Mouse (Mus musculus): ENCODE measurements around the gene Tnfaip8l1. TPM values are rescaled to one million over a fixed set of nuclear protein-coding genes. Genes with fewer than 3 reads are reported as not detected.
A peak's percentile ranks its signal among the peaks of the same experiment; 100 is the strongest.

Gene Tnfaip8l1
- total RNA-seq (2021) = 8.2 and 8.6 TPM in 2 replicates
- long read RNA-seq, experiment 1, transcript Tnfaip8l1-201 (2 exons, 2,379 nt) = major isoform, 12 of 15 reads
- long read RNA-seq, experiment 1, partial matches to known transcripts = 1 of 15 reads
- long read RNA-seq, experiment 1, other reads (novel, unspliced or antisense) = 2 of 15 reads
- long read RNA-seq, experiment 2, transcript Tnfaip8l1-201 (2 exons, 2,379 nt) = major isoform, 16 of 24 reads
- long read RNA-seq, experiment 2, partial matches to known transcripts = 0 of 24 reads
- long read RNA-seq, experiment 2, other reads (novel, unspliced or antisense) = 8 of 24 reads

DNA sequence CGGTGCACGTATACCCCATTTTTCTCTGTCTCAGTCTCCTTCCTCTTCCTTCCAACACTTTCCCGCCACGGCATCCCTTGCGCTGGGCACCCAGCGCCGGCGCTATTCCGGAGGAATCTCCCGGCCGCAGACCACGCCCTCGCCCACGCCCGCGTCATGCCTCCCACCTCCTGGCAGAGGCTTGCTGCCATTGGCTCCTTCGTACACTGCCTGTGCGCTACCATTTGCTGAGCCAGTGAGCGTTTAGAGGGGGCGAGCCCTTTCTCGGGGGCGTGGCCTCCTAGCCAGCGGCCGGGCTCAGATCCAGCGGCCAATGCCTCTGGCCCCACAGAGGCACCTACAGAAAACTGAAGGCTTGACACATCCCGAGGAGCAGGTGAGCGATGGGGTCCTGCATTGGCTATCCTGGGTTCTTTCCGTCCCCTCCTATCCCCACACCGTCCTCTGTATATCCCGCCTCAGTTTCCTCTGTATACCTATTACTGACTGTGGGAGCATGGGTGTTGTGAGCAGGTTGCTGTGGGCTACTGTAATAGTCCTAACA, at the start of gene Tnfaip8l1:
Gene Tnfaip8l1 (plus strand): TSS at position 247 of the 544 bp plus-strand sequence.
- DNase-seq = peak; percentile 98

DNA sequence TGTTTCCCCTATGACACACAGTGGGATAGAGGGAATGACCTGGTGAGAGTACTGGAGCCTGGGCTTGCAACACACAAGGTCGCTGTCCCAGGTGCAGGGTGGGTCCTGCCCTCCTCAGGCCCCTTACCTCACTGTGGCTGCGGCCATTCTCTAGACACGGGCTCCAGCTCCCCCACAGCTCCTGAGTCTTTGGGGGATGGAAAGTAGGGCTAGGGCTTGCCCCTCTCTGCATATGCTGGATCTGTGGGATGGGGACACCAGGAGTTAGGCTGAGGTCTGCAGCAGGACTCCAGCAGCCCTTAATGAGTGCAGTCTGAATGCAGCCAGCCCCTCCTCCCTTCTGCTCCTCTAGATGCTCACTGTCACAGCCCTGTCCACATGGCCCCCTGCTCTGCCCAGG, 49.5 kb upstream of the Tnfaip8l1 start:
- no peak for DNase-seq

DNA sequence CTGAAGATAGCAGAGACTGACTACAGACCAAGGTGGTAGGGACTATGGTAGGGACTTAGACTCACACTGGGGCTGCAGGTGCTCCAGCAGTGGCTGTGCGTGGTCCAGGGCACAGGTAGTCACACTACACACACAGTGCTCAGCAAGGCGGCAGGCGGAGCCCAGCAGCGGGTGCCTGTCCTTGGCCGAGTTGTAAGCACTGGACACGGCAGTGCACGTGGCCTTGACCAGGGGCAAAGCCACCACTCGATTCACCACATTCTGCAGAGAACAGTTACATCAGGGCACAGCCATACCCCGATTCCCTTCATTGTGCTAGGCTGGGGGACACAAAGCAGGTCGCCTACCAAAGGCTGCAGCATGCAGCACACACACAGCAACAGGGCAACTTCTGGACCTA, 46.1 kb upstream of the Tnfaip8l1 start:
- DNase-seq = peak; percentile 78

DNA sequence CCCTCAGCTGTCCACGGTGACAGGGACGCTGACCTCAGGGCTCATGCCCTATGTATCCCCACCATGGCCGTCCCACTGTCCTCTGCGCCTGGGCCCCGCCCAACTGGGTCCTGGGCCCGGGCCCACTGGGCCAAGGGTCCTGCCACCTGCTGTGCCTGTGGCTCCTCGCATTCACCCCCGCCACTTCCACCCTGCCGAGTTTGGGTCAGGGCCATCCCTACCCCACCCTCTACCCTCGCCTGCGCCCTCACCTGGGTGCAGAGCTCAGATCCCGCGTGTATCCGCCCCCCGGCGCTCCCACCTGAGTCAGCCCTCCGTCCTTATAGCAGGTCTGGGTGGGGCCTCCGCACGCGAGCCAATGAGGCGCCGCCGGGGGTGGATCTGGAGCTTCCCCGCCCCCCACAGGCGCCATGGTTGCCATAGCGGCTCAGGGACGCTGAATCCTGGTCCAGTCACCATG, 45.0 kb upstream of the Tnfaip8l1 start, which contains the start of gene Plin5:
Gene Plin5 (minus strand): TSS at position 346 of the 460 bp plus-strand sequence.
- DNase-seq = peak; percentile 95

DNA sequence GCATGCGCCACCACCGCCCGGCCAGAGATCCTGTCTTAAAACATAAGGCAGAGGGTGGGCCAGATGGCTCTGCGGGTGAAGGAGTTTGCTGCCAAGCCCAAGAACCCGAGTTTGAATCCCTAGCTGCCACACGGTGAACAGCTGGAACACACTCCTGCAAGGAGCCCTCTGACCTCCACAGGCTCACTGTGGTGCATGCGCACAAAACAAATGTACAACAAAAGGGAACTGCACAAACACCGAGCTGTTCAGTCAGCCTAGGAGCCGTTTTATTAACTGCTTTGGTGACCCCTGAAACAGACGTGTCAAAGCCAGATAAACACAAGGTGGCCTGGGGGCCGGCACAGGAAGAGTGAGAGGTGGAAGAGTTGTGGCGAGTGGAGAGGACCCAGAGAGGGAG, 42.8 kb upstream of the Tnfaip8l1 start:
- DNase-seq = no peak

DNA sequence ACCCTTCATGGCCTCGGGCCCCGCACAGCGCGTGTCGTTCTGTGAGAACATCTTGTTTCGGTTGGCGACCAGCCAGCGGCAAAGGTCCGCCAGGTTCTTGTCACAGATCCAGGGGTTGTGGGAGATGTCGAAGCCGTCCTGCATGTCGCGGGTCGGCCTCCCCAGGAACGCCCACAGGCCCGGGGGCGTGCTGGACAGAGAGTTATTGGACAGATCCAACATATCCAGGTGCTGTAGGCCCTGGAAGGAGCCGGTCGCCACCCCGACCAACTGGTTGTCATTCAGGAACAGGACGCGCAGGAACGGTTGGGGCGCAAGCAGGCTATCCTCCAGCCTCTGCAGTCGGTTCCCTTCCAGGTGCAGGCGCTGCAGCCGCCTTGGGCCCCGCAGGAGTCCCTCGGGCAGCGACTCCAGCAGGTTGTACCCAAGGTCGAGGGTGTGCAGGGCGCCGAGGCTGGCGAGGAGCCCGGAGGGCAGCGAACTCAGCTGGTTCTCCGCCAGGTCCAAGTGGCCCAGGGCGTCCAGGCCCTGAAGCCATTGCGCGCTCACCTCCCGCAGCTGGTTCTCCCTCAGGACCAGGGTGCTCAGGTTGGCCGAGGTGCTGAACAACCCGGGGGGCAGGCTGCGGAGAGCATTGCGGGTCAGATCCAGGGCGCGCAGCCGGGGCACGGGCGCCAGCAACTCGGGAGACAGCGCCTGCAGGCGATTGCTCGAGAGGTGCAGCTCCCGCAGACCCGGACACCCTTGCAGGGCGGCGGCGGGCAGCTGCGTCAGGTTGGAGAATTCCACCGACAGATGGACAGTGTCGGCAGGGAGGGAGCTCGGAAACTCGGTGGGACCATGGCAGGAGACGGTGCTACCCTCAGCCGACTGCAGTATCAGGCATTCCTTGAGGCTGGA, 42.0 kb upstream of the Tnfaip8l1 start:
- DNase-seq = peak; percentile 86

DNA sequence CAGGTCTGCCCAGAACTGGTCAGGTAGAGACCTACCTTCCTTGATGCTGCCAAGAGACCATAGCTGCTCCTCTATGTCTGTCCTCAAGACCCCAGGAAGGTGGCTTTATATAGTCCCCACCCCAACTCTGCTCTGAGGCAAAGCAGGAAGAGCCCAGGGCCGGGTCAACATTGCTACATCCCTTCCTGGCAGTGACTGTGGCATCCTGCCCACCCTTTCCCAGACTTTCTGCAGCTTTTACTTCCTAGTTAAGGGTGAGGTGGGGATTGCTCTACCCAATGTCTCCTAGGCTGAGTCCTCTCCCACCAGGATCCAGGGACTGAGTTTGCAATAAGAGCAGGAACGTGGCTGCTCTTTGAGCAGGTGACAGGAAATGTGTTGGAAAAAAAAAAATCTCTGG, 40.5 kb upstream of the Tnfaip8l1 start, which contains the start of gene Lrg1:
Gene Lrg1 (minus strand): TSS at position 176 of the 400 bp plus-strand sequence.
- peak; percentile 68 for DNase-seq

DNA sequence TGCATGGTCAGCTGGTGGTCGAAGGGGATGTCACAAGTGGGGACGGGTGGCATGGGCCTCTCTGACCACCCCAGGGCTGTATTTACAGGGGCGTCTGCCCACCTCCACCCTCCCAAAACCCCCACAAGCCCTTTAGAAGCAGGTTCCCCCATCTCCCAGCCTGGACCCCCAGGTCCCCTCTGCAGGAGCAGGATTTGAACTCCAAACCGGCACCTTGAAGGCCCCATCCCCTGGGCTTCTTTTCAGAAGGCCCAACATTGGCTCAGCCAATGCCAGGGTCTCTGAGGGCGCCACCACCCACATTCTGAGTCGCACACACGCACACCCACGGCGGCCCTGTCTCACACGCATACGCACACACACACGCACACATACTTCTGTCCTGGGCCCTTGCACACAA, 39.1 kb upstream of the Tnfaip8l1 start:
- peak; percentile 9 for DNase-seq

DNA sequence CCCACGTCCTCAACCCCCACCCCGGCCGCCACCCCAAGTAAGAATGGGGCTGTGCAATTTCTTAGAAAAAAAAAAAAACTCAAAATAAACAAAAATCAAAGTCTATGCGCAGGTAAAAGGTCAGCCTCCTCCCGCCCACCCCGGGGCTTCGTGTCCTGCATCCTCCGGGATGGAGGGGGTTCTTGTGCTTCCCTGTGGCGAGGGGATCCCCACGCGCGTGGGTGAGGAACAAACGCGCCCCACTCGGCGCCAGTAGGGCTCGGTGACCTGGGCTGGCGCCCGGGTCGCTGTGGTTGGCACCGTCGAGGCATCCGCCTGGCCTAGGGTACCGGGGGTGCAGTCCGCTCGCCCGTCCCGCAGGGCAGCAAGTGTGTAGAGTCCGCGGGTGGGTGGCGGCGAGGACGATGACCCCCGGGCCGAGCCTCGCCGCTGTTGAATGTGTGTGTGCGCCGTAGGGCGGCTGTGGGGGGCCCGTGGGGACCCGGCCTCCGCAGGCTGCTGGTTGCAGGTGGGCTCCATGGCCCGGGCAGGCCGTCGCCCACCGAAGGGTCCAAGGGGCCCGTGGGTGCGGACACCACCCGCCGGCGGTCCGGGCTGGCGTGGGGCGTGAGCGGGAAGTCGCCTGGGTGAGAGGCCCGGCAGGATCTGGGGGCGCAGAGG, 38.5 kb upstream of the Tnfaip8l1 start:
- DNase-seq = peak; percentile 36

DNA sequence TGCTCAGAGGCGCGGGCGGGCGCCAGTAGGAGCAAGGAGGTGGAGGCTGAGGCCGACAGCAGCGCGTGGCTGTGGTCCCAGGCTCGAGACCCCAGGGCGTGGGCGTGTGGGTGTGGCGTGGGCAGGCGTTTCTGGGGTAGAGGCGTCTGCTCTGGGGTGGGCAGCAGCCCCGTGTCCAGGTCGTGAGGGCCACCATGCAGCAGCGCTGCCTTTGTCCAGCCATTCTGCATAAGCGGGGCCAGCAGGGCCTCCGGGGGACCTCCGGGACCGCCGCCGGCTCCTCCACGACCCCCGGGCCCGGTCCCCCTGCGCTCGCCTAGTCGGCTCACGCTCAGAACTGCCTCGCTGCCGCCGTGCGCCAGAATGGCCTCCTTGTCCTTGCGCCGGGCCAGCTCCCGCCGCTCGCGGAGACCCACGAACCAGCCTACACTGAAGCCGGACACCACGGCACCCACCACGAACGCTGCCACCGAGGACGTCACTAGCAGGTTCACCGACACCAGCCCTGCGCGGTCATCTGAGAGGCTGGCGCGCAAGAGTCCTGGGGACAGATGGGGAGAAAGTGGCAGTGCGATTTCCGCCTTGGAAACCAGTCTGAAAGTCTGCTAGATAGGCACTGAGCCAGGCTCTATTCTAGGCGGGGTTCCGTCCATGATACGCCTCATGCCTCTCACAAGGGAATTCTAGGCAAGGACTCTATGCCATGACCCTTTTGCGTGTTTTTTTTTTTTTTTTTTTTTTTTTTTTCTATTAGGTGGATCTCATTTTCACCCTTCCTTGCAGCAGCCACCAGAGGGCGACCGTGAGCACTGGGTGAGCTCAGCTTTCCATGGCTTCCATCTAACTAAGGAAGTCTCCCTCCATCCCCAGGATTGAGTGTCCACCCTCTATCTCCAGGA, 37.7 kb upstream of the Tnfaip8l1 start:
- peak; percentile 85 for DNase-seq

DNA sequence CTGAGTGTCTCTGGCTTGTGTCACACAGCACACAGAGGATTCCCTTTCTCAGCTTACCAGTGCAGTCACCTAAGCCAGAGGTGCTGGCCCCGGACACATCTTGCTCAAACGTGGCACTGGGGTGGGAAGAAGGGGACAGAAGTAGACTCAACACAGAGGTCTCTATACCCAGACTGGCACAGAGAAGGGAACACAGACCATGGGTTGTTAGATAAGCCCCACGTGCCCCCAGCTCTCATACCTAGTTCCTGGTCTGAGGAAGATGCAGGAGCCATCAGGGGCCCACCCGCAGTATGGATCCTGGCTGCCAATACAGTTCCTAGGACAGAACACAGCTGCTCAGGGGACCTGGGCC, 37.0 kb upstream of the Tnfaip8l1 start:
- no peak for DNase-seq

DNA sequence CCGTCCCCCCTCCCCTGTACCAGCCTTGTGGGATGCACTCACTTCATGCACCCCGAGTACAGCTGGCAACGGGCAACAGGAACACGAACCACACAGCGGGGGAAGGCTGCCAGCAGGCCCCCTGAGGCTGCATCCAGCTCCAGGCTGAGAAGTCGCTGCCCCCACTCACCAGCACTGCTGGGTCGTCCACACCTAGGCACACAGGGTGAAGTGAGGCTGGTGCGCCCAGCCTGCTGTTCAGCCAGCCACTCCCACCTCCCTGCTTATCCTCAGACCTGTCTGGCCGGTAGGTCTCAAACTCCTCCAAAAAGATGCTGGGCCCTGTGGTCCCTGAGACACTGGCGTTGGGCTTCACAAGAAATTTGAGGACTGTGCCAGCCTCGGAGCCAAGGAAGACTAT, 36.1 kb upstream of the Tnfaip8l1 start:
- peak; percentile 14 for DNase-seq

DNA sequence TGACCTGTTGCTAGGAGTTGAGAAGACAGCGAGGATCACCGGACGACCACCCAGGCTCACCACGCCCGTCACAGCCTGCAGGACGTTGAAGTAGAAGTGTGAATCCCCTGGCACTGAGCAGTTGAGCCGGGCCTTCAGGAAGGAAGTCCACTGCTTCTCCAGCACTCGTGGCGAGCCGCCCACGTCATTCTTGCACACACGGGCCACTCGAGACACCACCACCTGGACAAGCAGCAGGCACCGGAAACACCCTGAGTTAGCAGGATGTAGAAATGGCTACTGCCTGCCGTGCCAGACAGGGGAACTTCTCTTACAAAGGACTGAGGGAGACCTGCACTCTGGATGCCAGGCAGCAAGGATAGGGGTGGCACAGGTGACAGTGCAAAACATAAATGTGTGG, 34.0 kb upstream of the Tnfaip8l1 start:
- peak; percentile 21 for DNase-seq

DNA sequence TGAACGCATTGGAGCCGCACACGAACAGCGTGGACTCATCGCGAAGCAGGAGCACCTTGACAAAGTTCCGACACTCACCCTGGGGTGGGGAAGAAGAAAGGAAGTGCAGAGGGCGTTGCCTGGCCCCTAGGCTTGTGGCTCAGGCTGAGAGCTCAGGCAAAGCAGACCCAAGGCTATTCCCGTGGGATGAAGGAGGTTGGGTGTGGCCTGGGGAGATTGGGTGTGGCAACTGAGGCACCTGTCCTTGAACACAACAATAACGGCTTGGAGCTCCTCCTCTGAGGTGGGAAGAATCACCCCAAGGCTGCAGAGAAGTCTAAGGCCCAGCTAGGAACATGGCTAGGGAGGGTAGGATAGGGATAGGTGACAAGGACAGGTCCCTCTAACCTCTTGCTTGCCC, 31.1 kb upstream of the Tnfaip8l1 start:
- no peak for DNase-seq

DNA sequence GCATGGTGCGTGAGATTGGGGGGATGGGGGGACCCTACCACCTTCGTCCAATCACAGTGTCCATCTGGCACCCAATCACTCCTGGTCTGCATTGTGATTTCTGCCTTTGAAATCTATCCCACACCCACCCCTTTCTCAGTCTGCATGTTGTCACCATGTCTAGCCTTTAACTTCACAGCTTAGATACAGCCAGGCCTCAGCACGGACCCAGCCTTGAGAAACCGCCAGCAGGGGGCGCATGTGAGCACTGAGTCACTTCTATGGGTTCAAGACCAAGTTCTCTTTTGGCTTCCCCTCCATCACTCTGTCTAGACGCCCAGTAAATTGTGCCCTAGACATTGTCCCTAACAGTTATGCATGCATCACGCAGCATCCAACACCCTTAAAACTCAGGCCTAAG, 30.5 kb upstream of the Tnfaip8l1 start:
- peak; percentile 89 for DNase-seq

DNA sequence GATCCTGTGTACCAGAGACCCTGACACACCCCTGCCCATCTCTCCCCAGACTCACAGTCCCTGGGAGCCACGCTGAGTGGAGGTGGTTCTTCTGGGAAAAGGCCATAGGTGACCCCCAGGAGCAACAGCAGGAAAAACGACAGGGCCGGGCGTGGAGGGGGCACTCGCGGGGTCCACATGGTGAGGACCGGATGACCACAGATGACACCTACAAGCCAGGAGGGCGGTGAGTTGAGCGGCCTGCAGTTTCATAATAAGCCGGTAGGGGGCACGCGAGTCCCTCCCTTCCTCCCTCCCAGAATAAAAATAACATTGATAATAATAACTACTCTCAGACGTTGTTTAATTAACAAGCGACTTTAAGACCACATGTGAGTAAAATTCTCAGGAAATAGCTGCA, 29.6 kb upstream of the Tnfaip8l1 start:
- DNase-seq = peak; percentile 79

DNA sequence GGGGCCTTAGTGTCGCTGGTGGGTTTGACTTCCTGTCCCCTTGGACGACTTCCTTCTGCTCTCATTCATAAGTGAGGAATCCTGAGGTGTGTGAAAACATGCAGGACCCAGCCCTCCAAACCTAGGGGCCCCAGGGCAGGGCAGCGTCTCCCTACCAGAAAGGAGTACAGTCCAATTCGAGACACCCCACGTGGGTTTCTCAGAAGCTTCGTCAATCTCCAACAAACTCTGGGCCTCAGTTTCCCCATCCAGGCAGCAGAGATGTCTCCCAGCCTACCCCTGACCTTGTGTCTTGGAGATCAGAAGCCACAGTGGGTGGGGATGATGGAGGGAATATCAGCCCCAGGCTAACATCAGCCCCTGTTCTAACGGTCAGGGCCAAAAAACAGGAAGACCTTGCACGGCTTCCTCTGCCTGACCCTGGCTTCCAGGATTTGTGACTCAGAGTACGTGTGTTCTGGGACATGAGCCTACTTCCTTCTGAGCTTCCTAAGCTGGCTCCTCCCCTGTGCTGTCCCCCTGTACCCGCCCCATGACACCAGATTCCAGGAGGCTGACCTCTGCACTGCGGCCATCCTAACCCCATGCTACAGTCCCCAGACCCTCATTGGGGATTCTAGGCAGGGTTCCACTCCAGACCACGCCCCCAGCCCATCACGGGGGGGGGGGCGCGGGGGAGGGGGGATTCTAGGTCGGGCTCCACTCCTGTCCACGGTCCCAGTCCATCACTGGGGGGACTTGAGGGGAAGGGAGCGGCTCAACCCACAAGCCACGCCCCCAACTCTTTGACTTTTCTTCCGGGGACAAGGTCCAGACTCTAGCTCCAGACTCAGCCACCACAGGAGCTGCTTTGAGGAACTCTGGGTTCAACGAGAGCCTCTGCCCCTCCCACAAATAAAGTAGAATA, 28.6 kb upstream of the Tnfaip8l1 start:
- DNase-seq = peak; percentile 80

DNA sequence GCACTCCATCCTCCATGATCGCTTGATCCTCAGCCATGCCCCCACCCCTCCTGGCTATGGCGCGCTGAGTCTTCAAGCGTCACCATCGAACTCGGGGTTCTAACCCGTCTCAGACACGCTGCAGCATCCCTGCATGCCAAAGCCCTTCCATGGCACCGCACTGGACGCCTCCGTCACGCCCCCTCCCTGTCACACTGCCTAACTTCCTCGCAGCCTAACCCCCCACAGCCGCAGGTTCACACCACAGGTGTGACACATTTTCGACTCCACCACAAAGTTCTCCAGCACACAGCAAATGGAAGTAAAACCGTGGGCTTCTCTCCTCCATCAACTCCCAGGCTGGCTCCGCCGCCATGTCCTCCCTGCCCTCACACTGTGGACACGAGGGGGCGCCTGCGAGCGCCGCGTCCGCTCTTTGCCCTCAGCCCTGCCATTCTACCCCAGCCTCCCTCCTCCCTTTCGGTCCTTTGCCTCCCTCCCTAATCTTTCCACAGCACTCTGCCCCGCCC, 27.8 kb upstream of the Tnfaip8l1 start:
- peak; percentile 88 for DNase-seq

DNA sequence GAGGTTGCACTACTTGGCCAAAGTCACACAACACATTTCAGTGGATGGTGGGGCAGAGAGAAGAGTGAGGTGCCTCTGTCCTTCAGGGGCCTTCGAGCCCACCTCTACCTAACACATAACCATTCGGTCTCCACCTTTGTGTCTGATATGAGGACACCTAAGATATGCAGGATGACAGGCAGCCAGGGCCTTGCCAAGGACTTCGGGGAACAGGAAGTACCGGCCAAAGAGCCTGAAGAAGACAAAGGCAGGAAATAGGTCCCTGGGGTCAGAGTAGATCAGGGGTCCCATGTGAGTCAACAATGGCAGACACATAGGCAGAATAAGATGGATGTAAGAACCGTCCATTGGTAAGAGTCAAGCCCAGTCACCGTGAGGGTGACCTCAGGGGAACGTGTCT, 25.7 kb upstream of the Tnfaip8l1 start:
- DNase-seq = no peak

All from adrenal gland, postnatal 14 days (tissue).